ENCODE assay signal across 21 mouse cellular contexts in the genomic region with DNA sequence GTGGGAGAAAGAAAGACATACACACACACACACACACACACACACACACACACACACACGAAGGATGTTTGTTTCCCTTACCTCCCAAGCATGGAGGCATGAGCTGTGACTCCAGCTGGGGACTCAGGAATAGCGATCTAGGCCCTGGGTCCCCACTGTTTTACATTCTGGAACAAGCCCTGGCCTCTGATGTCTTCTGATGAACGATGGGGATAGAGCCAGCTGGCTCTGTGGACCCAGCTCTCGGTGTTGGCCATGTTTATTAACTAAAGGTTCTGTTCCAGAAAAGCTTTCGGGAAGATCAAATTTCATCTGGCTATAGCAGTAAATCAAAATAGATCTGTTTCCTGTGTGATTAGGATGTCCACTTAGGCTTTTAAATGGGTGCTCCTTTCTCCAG.
DNase-seq lines count a peak whose midpoint lies in the region; ATAC-seq lines count a peak whose summit lies in the region.
"Had no signal": no experiment of that assay in that cellular context is flagged by ENCODE, and none has a peak within 500 bp of the region (broad histone marks: within the 10 kb centered on the region; RNA-seq: fewer than 3 reads in every experiment).

No protein-coding gene starts in this region.

- peak; percentile 16 for DNase-seq in adrenal gland, postnatal 10 days
- DNase-seq in adrenal gland, adult 8-10 months, result no peak
- peak; percentile 36 for DNase-seq in gastrocnemius, postnatal 14 days
- no peak for DNase-seq in gastrocnemius, adult 18-20 months (ENCODE audit: low spot score)
- peak; percentile 33 for DNase-seq in kidney, postnatal 10 days
- DNase-seq in urinary bladder, postnatal 14 days (ENCODE audit: low spot score), result peak; percentile 9
- no peak for DNase-seq in urinary bladder, postnatal 10 days (ENCODE audit: low spot score)
- DNase-seq: cerebellum, adult 11-12 months; forebrain, postnatal 0 days; heart, postnatal 36 days; liver, embryonic 13.5 days; lung, adult 2 months; right cerebral cortex, postnatal 14 days had no signal

- H3K4me3 ChIP-seq in kidney, embryonic 16.5 days (ENCODE audit: low read length), result no peak overlapping the region
- H3K4me3 ChIP-seq: heart, adult 2 months; heart, embryonic 13.5 days; hindbrain, embryonic 13.5 days; limb, embryonic 13.5 days; liver, embryonic 13.5 days; midbrain, embryonic 15.5 days; neural tube, embryonic 12.5 days had no signal

- H3K36me3 ChIP-seq in kidney, embryonic 16.5 days (ENCODE audit: insufficient read depth, low read length), result no peaks in the 10 kb centered on the region
- H3K36me3 ChIP-seq: heart, embryonic 13.5 days; hindbrain, embryonic 13.5 days; limb, embryonic 13.5 days; liver, embryonic 13.5 days; midbrain, embryonic 15.5 days; neural tube, embryonic 12.5 days had no signal

- H3K9ac ChIP-seq in kidney, embryonic 16.5 days (replicated peaks; ENCODE audit: low read length), result no peak overlapping the region
- H3K9ac ChIP-seq: forebrain, postnatal 0 days; heart, embryonic 13.5 days; hindbrain, embryonic 13.5 days; limb, embryonic 13.5 days; liver, embryonic 13.5 days; midbrain, embryonic 15.5 days; neural tube, embryonic 12.5 days had no signal

- ATAC-seq in kidney, embryonic 16.5 days (ENCODE audit: low FRiP score, low TSS enrichment), result no peak
- ATAC-seq: forebrain, postnatal 0 days; midbrain, embryonic 15.5 days had no signal

- H3K9me3 ChIP-seq in kidney, embryonic 16.5 days (ENCODE audit: low read length), result peaks cover 8% of the 10 kb centered on the region
- H3K9me3 ChIP-seq: midbrain, embryonic 15.5 days had no signal

- intact Hi-C loops in gastrocnemius, postnatal 14 days (cut with DNase I; ENCODE audit: low total_unique reads), result no loop called here

- 55% methylated on average over 5 of the region's 5 CpGs for WGBS in kidney, embryonic 16.5 days

- no peak overlapping the region for H3K4me2 ChIP-seq in kidney, embryonic 16.5 days (replicated peaks; ENCODE audit: low read depth, low read length)
- H3K4me2 ChIP-seq: heart, embryonic 13.5 days; hindbrain, embryonic 13.5 days; limb, embryonic 13.5 days; liver, embryonic 13.5 days; midbrain, embryonic 15.5 days; neural tube, embryonic 12.5 days had no signal

- H3K27ac ChIP-seq in kidney, embryonic 16.5 days (ENCODE audit: low read length), result no peak overlapping the region
- H3K27ac ChIP-seq: heart, adult 2 months; heart, embryonic 13.5 days; hindbrain, embryonic 13.5 days; limb, embryonic 13.5 days; liver, embryonic 13.5 days; macrophage; midbrain, embryonic 15.5 days; neural tube, embryonic 12.5 days had no signal

- H3K27me3 ChIP-seq in kidney, embryonic 16.5 days (ENCODE audit: insufficient read depth, low read length), result no peaks in the 10 kb centered on the region
- H3K27me3 ChIP-seq: heart, embryonic 13.5 days; hindbrain, embryonic 13.5 days; limb, embryonic 13.5 days; liver, embryonic 13.5 days; midbrain, embryonic 15.5 days; neural tube, embryonic 12.5 days had no signal

- H3K4me1 ChIP-seq in kidney, embryonic 16.5 days (ENCODE audit: insufficient read depth, low read length), result no peaks in the 10 kb centered on the region
- H3K4me1 ChIP-seq: heart, embryonic 13.5 days; hindbrain, embryonic 13.5 days; limb, embryonic 13.5 days; liver, embryonic 13.5 days; midbrain, embryonic 15.5 days; neural tube, embryonic 12.5 days had no signal

Comparison
In these comparisons a context has a peak if more than half of its experiments do, and no peak if none do; other contexts are left out.
1. DNase-seq: peak in adrenal gland, postnatal 10 days (single experiment), gastrocnemius, postnatal 14 days (single experiment), kidney, postnatal 10 days (single experiment) and urinary bladder, postnatal 14 days (single experiment); none in adrenal gland, adult 8-10 months (single experiment), gastrocnemius, adult 18-20 months (single experiment) and urinary bladder, postnatal 10 days (single experiment).